Mouse (Mus musculus) splenic B cell, adult 2 months (primary cell): ENCODE measurements around the gene Sgms1.
A peak's percentile ranks its signal among the peaks of the same experiment; 100 is the strongest.
"Not testable (repeated sequence)": the region's sequence is repeated elsewhere in the genome, so short reads cannot be mapped to it uniquely, and the experiment has no call there.

Experiments used
- DNase-seq: peaks from one replicate; pipeline ENCODE4 v3.0.0-alpha.2; 2011; ENCODE audit warnings: low read depth, low spot score
- H3K27me3 ChIP-seq: 2 replicates; pipeline ENCODE4 v1.6.1; 2012; ENCODE audit warnings: mild to moderate bottlenecking, low read length, moderate library complexity, mixed read lengths; ENCODE audit not compliant: control insufficient read depth, poor library complexity, insufficient read depth, severe bottlenecking
- H3K36me3 ChIP-seq: 2 replicates; pipeline ENCODE4 v1.6.1; 2012; ENCODE audit warnings: mild to moderate bottlenecking, low read length, moderate library complexity, mixed read lengths; ENCODE audit not compliant: control insufficient read depth, poor library complexity, insufficient read depth, severe bottlenecking

The Sgms1 gene

GRCm38 (mm10) chr19:32330231-32330630 is 59.3 kb downstream of the Sgms1 start:
- H3K36me3 ChIP-seq: no peaks in the 10 kb centered on the region
- DNase-seq: peak; percentile 43
- H3K27me3 ChIP-seq: no peaks in the 10 kb centered on the region

- DNase-seq: no peak
- H3K27me3 ChIP-seq: no peaks in the 10 kb centered on the region
- no peaks in the 10 kb centered on the region for H3K36me3 ChIP-seq
Observed at GRCm38 (mm10) chr19:32329511-32329910, 60.0 kb downstream of the Sgms1 start.

- no peaks in the 10 kb centered on the region for H3K36me3 ChIP-seq
- no peaks in the 10 kb centered on the region for H3K27me3 ChIP-seq
- DNase-seq: no peak
Observed at GRCm38 (mm10) chr19:32328089-32328828, 61.3 kb downstream of the Sgms1 start.

GRCm38 (mm10) chr19:32326621-32327021 is 62.9 kb downstream of the Sgms1 start:
- Histone ChIP-seq H3K27me3 (no peaks in the 10 kb centered on the region), H3K36me3 (no peaks in the 10 kb centered on the region)
- no peak for DNase-seq

GRCm38 (mm10) chr19:32326156-32326555 is 63.4 kb downstream of the Sgms1 start:
- no peaks in the 10 kb centered on the region for H3K36me3 ChIP-seq
- DNase-seq: no peak
- no peaks in the 10 kb centered on the region for H3K27me3 ChIP-seq

- Histone ChIP-seq H3K36me3 (no peaks in the 10 kb centered on the region), H3K27me3 (no peaks in the 10 kb centered on the region)
- peak; percentile 71 for DNase-seq
Observed at GRCm38 (mm10) chr19:32325100-32325768, 64.3 kb downstream of the Sgms1 start.

GRCm38 (mm10) chr19:32324550-32324949 is 65.0 kb downstream of the Sgms1 start:
- no peaks in the 10 kb centered on the region for H3K36me3 ChIP-seq
- no peaks in the 10 kb centered on the region for H3K27me3 ChIP-seq
- no peak for DNase-seq

GRCm38 (mm10) chr19:32323070-32323469 is 66.4 kb downstream of the Sgms1 start:
- no peaks in the 10 kb centered on the region for H3K36me3 ChIP-seq
- DNase-seq: no peak
- H3K27me3 ChIP-seq: no peaks in the 10 kb centered on the region

GRCm38 (mm10) chr19:32322429-32323035 is 67.0 kb downstream of the Sgms1 start:
- Histone ChIP-seq H3K36me3 (no peaks in the 10 kb centered on the region), H3K27me3 (no peaks in the 10 kb centered on the region)
- no peak for DNase-seq

GRCm38 (mm10) chr19:32320366-32320666 is 69.2 kb downstream of the Sgms1 start:
- Histone ChIP-seq H3K36me3 (no peaks in the 10 kb centered on the region), H3K27me3 (no peaks in the 10 kb centered on the region)
- peak; percentile 89 for DNase-seq

- DNase-seq: no peak
- no peaks in the 10 kb centered on the region for H3K27me3 ChIP-seq
Observed at GRCm38 (mm10) chr19:32319531-32320365, 69.8 kb downstream of the Sgms1 start.

GRCm38 (mm10) chr19:32319057-32319456 is 70.5 kb downstream of the Sgms1 start:
- no peaks in the 10 kb centered on the region for H3K36me3 ChIP-seq
- no peak for DNase-seq
- no peaks in the 10 kb centered on the region for H3K27me3 ChIP-seq

More at GRCm38 (mm10) chr19:32319531-32320365, 69.8 kb downstream of the Sgms1 start:
- no peaks in the 10 kb centered on the region for H3K36me3 ChIP-seq

- not testable (repeated sequence) for H3K36me3 ChIP-seq, DNase-seq, H3K27me3 ChIP-seq
Observed at GRCm38 (mm10) chr19:32317347-32317746, 72.2 kb downstream of the Sgms1 start.

- no peak for DNase-seq
Observed at GRCm38 (mm10) chr19:32313304-32313703, 76.2 kb downstream of the Sgms1 start.

GRCm38 (mm10) chr19:32311762-32312161 is 77.8 kb downstream of the Sgms1 start:
- Histone ChIP-seq H3K36me3 (no peaks in the 10 kb centered on the region), H3K27me3 (no peaks in the 10 kb centered on the region)
- DNase-seq: no peak

More at GRCm38 (mm10) chr19:32313304-32313703, 76.2 kb downstream of the Sgms1 start:
- H3K36me3 ChIP-seq: no peaks in the 10 kb centered on the region
- H3K27me3 ChIP-seq: no peaks in the 10 kb centered on the region
